Mouse (Mus musculus) limb, embryonic 11.5 days (tissue): ENCODE results near the gene Slc50a1. TPM values are rescaled to one million over a fixed set of nuclear protein-coding genes. Genes with fewer than 3 reads are reported as not detected.
A peak's percentile ranks its signal among the peaks of the same experiment; 100 is the strongest.

Experiments used
- ATAC-seq: fragments of 200-750 bp; cut with Nextera tagmentation; 2 replicates; pipeline ENCODE4 v1.8.0; 2017; ENCODE audit warnings: low read depth; ENCODE audit not compliant: insufficient number of reproducible peaks, low FRiP score, low TSS enrichment
- DNase-seq: peaks from one replicate; pipeline ENCODE4 v3.0.0-alpha.2; 2015; ENCODE audit warnings: low spot score
- H3K27ac ChIP-seq: fragments of 300-500 bp; sonication (generic); replicated peaks from 2 replicates; pipeline ENCODE4 v1.5.1; 2014; ENCODE audit warnings: low read depth, mild to moderate bottlenecking, low read length
- H3K27me3 ChIP-seq: fragments of 300-500 bp; sonication (generic); 2 replicates; pipeline ENCODE4 v1.6.1; 2014; ENCODE audit warnings: mild to moderate bottlenecking, low read length, mixed read lengths; ENCODE audit not compliant: control insufficient read depth, insufficient read depth
- H3K36me3 ChIP-seq: fragments of 300-500 bp; sonication (generic); 2 replicates; pipeline ENCODE4 v1.6.1; 2014; ENCODE audit warnings: mild to moderate bottlenecking, low read length, moderate library complexity, mixed read lengths; ENCODE audit not compliant: control insufficient read depth, insufficient read depth
- H3K4me1 ChIP-seq: fragments of 300-500 bp; sonication (generic); 2 replicates; pipeline ENCODE4 v1.6.1; 2014; ENCODE audit warnings: low read length, mixed read lengths; ENCODE audit not compliant: control insufficient read depth, insufficient read depth
- H3K4me2 ChIP-seq: fragments of 300-500 bp; sonication (generic); 2 replicates; pipeline ENCODE4 v1.6.1; 2014; ENCODE audit warnings: low read depth, mild to moderate bottlenecking, moderate library complexity; ENCODE audit not compliant: severe bottlenecking
- H3K4me3 ChIP-seq: fragments of 300-500 bp; sonication (generic); 2 replicates; pipeline ENCODE4 v1.5.1; 2014; ENCODE audit warnings: low read depth, low read length
- H3K9ac ChIP-seq: fragments of 300-500 bp; sonication (generic); 2 replicates; pipeline ENCODE4 v1.6.1; 2014; ENCODE audit warnings: mild to moderate bottlenecking, low read length
- H3K9me3 ChIP-seq: fragments of 300-500 bp; sonication (generic); 2 replicates; pipeline ENCODE4 v1.6.1; 2016; ENCODE audit warnings: low read length; ENCODE audit not compliant: control insufficient read depth
- WGBS: fragments of 180-500 bp; shearing (Covaris S2); extraction: QIAGEN DNeasy Blood & Tissue Kit; methylation state at CpG from one replicate; pipeline ENCODE4 v1.1.7; 2014; 5-methylcytosine and 5-hydroxymethylcytosine counted together
- microRNA counts: library from miRNA; unstranded; fragments of <30 nt; microRNA quantifications from one replicate; lab custom pipeline; 2016
- microRNA-seq: library from miRNA; unstranded; fragments of <30 nt; microRNA quantifications from one replicate; pipeline ENCODE4, GENCODE M21; 2016
- polyA plus RNA-seq: library from polyadenylated mRNA; unstranded; fragments of >200 nt; fragmentation: Nextera tagmentation; extraction: Ambion mirVana; gene quantifications from 2 replicates; pipeline ENCODE4 v1.2.1, GENCODE M21; 2014

Slc50a1 gene
- polyA plus RNA-seq, 1 experiment from 2014 or later = 46.4 TPM

- Histone ChIP-seq H3K27me3 (0 out of 2 replicates have a peak, but pooled peaks cover 2% of the 10 kb centered on the region), H3K4me1 (peaks cover 24% of the 10 kb centered on the region), H3K9ac (peak overlapping the region; percentile 27; the same call in 1 of the 2 replicates), H3K27ac (0 out of 2 replicates have a peak overlapping the region, but pooled peaks have one; percentile 21), H3K4me2 (peak overlapping the region; percentile 92; the same call in 1 of the 2 replicates), H3K36me3 (no peaks in the 10 kb centered on the region; the same call in 1 of the 2 replicates), H3K4me3 (peak overlapping the region; percentile 44; the same call in 1 of the 2 replicates), H3K9me3 (no peaks in the 10 kb centered on the region)
- DNase-seq (no peak), ATAC-seq (no peak)
- WGBS = 65% methylated on average over 12 of the region's 12 CpGs
These were observed 45.0 kb downstream of the Slc50a1 start for GRCm38 (mm10) chr3:89225321-89225815.

- Histone ChIP-seq H3K27me3 (no peaks in the 10 kb centered on the region), H3K27ac (no peak overlapping the region), H3K4me3 (no peak overlapping the region), H3K4me2 (no peak overlapping the region), H3K4me1 (peaks cover 24% of the 10 kb centered on the region), H3K9ac (no peak overlapping the region), H3K9me3 (no peaks in the 10 kb centered on the region), H3K36me3 (no peaks in the 10 kb centered on the region; the same call in 1 of the 2 replicates)
- no peak for ATAC-seq
- WGBS = 84% methylated on average over 11 of the region's 11 CpGs
- no peak for DNase-seq
These were observed 45.6 kb downstream of the Slc50a1 start for GRCm38 (mm10) chr3:89224796-89225195.

- H3K27ac ChIP-seq = no peak overlapping the region
- H3K4me2 ChIP-seq = no peak overlapping the region
- no peaks in the 10 kb centered on the region for H3K27me3 ChIP-seq
- no peaks in the 10 kb centered on the region; the same call in 1 of the 2 replicates for H3K36me3 ChIP-seq
- H3K9me3 ChIP-seq = no peaks in the 10 kb centered on the region
- DNase-seq (no peak), ATAC-seq (no peak)
- 0 out of 2 replicates have a peak overlapping the region, but pooled peaks have one; percentile 2 for H3K9ac ChIP-seq
- peaks cover 10% of the 10 kb centered on the region for H3K4me1 ChIP-seq
- 45% methylated on average over 5 of the region's 5 CpGs for WGBS
- H3K4me3 ChIP-seq = no peak overlapping the region
These were observed 49.2 kb downstream of the Slc50a1 start for GRCm38 (mm10) chr3:89221167-89221566.

DNA sequence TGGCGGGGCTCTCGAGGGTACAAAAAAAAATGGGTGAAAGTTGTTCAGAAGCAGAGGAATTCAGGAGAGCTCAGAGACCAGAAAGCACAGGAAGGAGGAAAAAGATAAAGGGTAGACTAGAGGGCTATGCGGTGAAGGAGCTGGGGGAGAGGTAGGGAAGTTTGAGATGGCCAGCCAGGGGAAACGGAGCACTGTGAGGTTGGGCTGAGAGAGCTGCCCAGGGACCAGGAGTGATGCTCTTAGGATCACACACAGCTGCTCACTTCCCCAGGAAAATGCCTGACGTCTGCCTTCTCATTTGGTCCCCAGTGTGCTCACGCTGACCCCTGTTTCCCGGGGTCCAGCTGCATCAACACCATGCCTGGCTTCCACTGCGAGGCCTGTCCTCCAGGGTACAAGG, 50.8 kb downstream of the Slc50a1 start:
- 0 out of 2 replicates have a peak overlapping the region, but pooled peaks have one; percentile 22 for H3K9ac ChIP-seq

GRCm38 (mm10) chr3:89218271-89218670, 52.1 kb downstream of the Slc50a1 start:
- Histone ChIP-seq H3K27ac (no peak overlapping the region), H3K9ac (no peak overlapping the region), H3K36me3 (no peaks in the 10 kb centered on the region), H3K4me1 (peaks cover 7% of the 10 kb centered on the region), H3K9me3 (no peaks in the 10 kb centered on the region), H3K27me3 (no peaks in the 10 kb centered on the region), H3K4me2 (no peak overlapping the region), H3K4me3 (no peak overlapping the region)
- ATAC-seq (no peak), DNase-seq (no peak)
- WGBS = 86% methylated on average over 1 of the region's 1 CpGs

More for the DNA sequence above, 50.8 kb downstream of the Slc50a1 start:
- Histone ChIP-seq H3K27me3 (no peaks in the 10 kb centered on the region), H3K27ac (no peak overlapping the region), H3K4me1 (peaks cover 7% of the 10 kb centered on the region), H3K4me2 (no peak overlapping the region), H3K9me3 (no peaks in the 10 kb centered on the region), H3K4me3 (no peak overlapping the region), H3K36me3 (no peaks in the 10 kb centered on the region; the same call in 1 of the 2 replicates)
- WGBS = 37% methylated on average over 8 of the region's 8 CpGs
- ATAC-seq (no peak), DNase-seq (no peak)

MicroRNAs encoded within 50 kb of the gene (microRNA counts, 519-probe panel; counts per million panel counts)
- microRNA mmu-miR-92b (lab: Ali Mortazavi, UCI) = 1,929 counts per million, percentile 15 among the panel's probes with 10 or more counts

Small RNAs within 50 kb of the gene (microRNA-seq; reads per million reads assigned to microRNA genes)
- 542 reads per million, percentile 67 among the genes with 10 or more reads in this experiment for gene Mir92b

Other genes with a start within 250 kb of the Slc50a1 start
- gene Rusc1, start 177.3 kb downstream of the Slc50a1 start, polyA plus RNA-seq = 13.8 TPM in 2 replicates
- not detected in 2 replicates for gene Gm43738, start 169.5 kb downstream of the Slc50a1 start, polyA plus RNA-seq
- gene Fdps, start 168.6 kb downstream of the Slc50a1 start, polyA plus RNA-seq = 315 and 326 TPM in 2 replicates
- 1.2 and 1.6 TPM in 2 replicates for gene Pklr, start 134.4 kb downstream of the Slc50a1 start, polyA plus RNA-seq
- gene Hcn3, start 110.4 kb downstream of the Slc50a1 start, polyA plus RNA-seq = 1.0 and 1.1 TPM in 2 replicates
- gene Clk2, start 105.8 kb downstream of the Slc50a1 start, polyA plus RNA-seq = 34.8 and 35.2 TPM in 2 replicates
- 107 and 110 TPM in 2 replicates for gene Scamp3, start 93.1 kb downstream of the Slc50a1 start, polyA plus RNA-seq
- gene Fam189b, start 87.4 kb downstream of the Slc50a1 start, polyA plus RNA-seq = 24.0 and 27.1 TPM in 2 replicates
- 30.7 and 33.1 TPM in 2 replicates for gene Gba, start 67.6 kb downstream of the Slc50a1 start, polyA plus RNA-seq
- 21.0 and 21.6 TPM in 2 replicates for gene Thbs3, start 55.4 kb downstream of the Slc50a1 start, polyA plus RNA-seq
- 213 and 231 TPM in 2 replicates for gene Mtx1, start 43.5 kb downstream of the Slc50a1 start, polyA plus RNA-seq
- 0.68 TPM in 1 of 2 replicates, not detected in the other for gene Muc1, start 41.5 kb downstream of the Slc50a1 start, polyA plus RNA-seq
- gene Krtcap2, start 24.6 kb downstream of the Slc50a1 start, polyA plus RNA-seq = 272 and 295 TPM in 2 replicates
- 4.0 and 5.5 TPM in 2 replicates for gene Trim46, start 24.3 kb downstream of the Slc50a1 start, polyA plus RNA-seq
- 93.3 and 106 TPM in 2 replicates for gene Dpm3, start 11.2 kb downstream of the Slc50a1 start, polyA plus RNA-seq
- 42.4 and 47.7 TPM in 2 replicates for gene Efna1, start 10.6 kb upstream of the Slc50a1 start, polyA plus RNA-seq
- gene Efna3, start 52.4 kb upstream of the Slc50a1 start, polyA plus RNA-seq = 13.9 and 19.3 TPM in 2 replicates
- 46.9 and 48.9 TPM in 2 replicates for gene Efna4, start 67.5 kb upstream of the Slc50a1 start, polyA plus RNA-seq
- 17.8 and 21.0 TPM in 2 replicates for gene Adam15, start 79.4 kb upstream of the Slc50a1 start, polyA plus RNA-seq
- gene Dcst2, start 91.4 kb upstream of the Slc50a1 start, polyA plus RNA-seq = 0.23 and 0.28 TPM in 2 replicates
- gene Dcst1, start 94.7 kb upstream of the Slc50a1 start, polyA plus RNA-seq = 0.37 and 0.44 TPM in 2 replicates
- 0.41 and 0.45 TPM in 2 replicates for gene Zbtb7b, start 124.2 kb upstream of the Slc50a1 start, polyA plus RNA-seq
- gene Lenep, start 132.2 kb upstream of the Slc50a1 start, polyA plus RNA-seq = 0.61 TPM in 1 of 2 replicates, not detected in the other
- gene Flad1, start 141.3 kb upstream of the Slc50a1 start, polyA plus RNA-seq = 19.0 and 21.9 TPM in 2 replicates
- 774 and 797 TPM in 2 replicates for gene Cks1b, start 147.8 kb upstream of the Slc50a1 start, polyA plus RNA-seq
- 55.7 and 64.5 TPM in 2 replicates for gene Shc1, start 147.9 kb upstream of the Slc50a1 start, polyA plus RNA-seq
- gene Pygo2, start 159.6 kb upstream of the Slc50a1 start, polyA plus RNA-seq = 64.3 and 65.5 TPM in 2 replicates
- 10.3 and 11.5 TPM in 2 replicates for gene Pbxip1, start 166.1 kb upstream of the Slc50a1 start, polyA plus RNA-seq
- gene Pmvk, start 184.0 kb upstream of the Slc50a1 start, polyA plus RNA-seq = 58.6 and 64.0 TPM in 2 replicates
- gene Kcnn3, start 249.6 kb upstream of the Slc50a1 start, polyA plus RNA-seq = 1.0 and 1.1 TPM in 2 replicates